Mouse (Mus musculus) heart, adult 2 months (tissue): ENCODE measurements around the gene Strip2.

ENCODE experiments used
- CTCF ChIP-seq: fragments of 200-600 bp; IDR thresholded peaks from 2 replicates; pipeline ENCODE4 v1.8.1; 2022; ENCODE audit warnings: antibody characterized with exemption, mild to moderate bottlenecking, moderate library complexity
- POLR2A ChIP-seq: fragments of 200-500 bp; IDR thresholded peaks from 2 replicates; pipeline ENCODE4 v1.6.1; 2011; ENCODE audit warnings: mild to moderate bottlenecking, low read depth, low read length, control low read depth; ENCODE audit not compliant: insufficient read depth

DNA sequence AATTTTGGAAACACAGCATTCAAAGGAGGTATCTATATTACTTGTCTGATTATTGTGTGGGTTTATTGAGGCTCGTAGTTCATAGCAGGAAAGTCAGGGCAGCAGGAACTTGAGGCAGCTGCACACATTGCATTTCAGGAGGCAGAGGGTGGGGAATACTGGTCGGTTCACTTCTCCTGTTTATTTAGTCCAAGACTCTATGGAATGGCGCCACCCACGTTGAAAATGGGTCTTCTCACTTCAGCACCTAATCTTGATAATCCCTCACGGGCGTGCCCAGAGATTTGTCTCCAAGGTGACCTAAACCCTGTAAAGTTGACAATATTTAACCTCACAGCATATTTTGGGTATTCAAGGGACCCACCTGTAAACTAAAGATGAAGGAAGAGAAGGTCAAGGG lies 31.0 kb downstream of the Strip2 start:
- TF ChIP-seq POLR2A (no peak), CTCF (no peak)
